Mouse (Mus musculus) C2C12 (cell line): Measurements from ENCODE around the gene Tmem178.

Experiments used
- CEBPB ChIP-seq: IDR thresholded peaks from one replicate; pipeline ENCODE4 v1.6.1; 2011; ENCODE audit warnings: low read depth, mild to moderate bottlenecking, control low read depth, moderate library complexity
- CTCF ChIP-seq: IDR thresholded peaks from one replicate; pipeline ENCODE4 v1.5.1; 2011; ENCODE audit not compliant: control insufficient read depth, insufficient read depth, insufficient read length
- MYOG ChIP-seq: IDR thresholded peaks from one replicate; pipeline ENCODE4 v1.6.1; 2011; ENCODE audit not compliant: control insufficient read depth, insufficient read length; ENCODE audit errors: extremely low read depth
- USF1 ChIP-seq: IDR thresholded peaks from one replicate; pipeline ENCODE4 v1.6.1; 2011; ENCODE audit warnings: low read depth, mild to moderate bottlenecking, control low read depth, moderate library complexity

DNA sequence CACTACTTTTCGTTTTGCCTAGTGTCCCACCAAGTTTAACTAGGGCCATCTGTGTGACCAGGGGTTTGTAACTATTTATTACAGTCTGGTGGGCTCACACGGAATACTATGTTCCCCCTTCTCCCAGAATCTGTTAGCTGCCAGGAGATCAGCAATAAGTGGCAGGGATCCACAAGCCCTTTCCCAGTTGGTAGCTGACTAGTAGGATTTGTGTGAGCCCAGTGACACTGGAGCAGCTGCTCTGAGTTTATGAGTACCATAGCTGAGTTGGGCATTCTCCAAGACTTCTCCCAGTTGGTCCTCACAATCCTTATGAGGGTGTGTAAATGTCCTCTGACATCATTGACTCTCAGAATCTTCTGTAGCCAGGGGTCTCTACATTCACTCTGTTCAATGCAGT lies 15.4 kb downstream of the Tmem178 start:
- no peak for TF ChIP-seq CTCF
- no peak for TF ChIP-seq USF1
- no peak for TF ChIP-seq MYOG
- TF ChIP-seq CEBPB = no peak
